Mouse (Mus musculus) gastrocnemius, adult 18-20 months (tissue): ENCODE results near the gene Bad. TPM values are rescaled to one million over a fixed set of nuclear protein-coding genes. Genes with fewer than 3 reads are reported as not detected.

Source experiments
- DNase-seq: peaks from one replicate; pipeline ENCODE4 v3.0.0; 2021; ENCODE audit warnings: low spot score
- total RNA-seq, 2 experiments: library from RNA; stranded (reverse); gene quantifications; 2 replicates each; pipeline ENCODE4 v1.2.3; 2021

Bad gene
- total RNA-seq, 2 experiments from 2014 or later: 9.7 to 12.2 TPM

- DNase-seq: no peak
Observed at GRCm38 (mm10) chr19:6955424-6955823, 13.8 kb downstream of the Bad start.

DNA sequence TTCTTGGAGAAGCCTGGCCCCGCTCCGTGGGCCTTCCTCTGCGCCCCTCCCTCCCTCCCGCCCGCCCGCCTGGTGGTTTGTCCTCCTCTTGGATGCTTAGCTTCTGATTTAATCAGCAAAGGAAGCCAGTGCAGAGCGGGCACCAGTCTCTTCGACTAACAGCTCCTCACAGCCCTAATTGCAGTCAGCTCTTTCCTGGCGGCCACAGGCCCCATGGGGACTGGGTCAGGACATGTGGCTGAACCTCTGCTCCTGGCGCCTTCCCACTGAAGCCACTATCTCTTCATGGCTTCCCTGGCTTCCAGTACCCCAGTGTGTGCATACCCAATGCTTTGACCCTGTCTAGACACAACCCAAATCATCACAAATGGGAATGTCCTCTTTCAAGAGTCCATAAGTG, 14.8 kb downstream of the Bad start:
- no peak for DNase-seq

- no peak for DNase-seq
Observed at GRCm38 (mm10) chr19:6968491-6969271, 27.0 kb downstream of the Bad start.

DNA sequence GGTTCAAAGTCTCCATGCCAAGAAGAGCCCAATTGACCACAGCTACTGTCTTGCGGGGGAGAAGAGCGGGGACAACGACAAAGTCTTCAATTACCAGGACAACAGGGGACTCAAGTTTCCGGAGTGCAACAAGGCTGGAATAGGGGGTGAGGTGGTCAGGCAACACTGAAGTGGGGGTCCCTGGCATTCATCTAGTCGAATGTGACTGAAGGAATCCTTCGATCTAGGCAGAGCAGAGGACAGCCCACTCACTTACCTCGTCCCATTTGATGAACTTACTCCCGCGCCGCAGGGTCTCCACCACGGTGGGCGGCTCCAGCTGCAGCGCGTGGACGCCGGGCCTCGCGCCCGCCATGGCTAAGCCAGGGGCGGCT, 27.6 kb downstream of the Bad start:
- DNase-seq: no peak

DNA sequence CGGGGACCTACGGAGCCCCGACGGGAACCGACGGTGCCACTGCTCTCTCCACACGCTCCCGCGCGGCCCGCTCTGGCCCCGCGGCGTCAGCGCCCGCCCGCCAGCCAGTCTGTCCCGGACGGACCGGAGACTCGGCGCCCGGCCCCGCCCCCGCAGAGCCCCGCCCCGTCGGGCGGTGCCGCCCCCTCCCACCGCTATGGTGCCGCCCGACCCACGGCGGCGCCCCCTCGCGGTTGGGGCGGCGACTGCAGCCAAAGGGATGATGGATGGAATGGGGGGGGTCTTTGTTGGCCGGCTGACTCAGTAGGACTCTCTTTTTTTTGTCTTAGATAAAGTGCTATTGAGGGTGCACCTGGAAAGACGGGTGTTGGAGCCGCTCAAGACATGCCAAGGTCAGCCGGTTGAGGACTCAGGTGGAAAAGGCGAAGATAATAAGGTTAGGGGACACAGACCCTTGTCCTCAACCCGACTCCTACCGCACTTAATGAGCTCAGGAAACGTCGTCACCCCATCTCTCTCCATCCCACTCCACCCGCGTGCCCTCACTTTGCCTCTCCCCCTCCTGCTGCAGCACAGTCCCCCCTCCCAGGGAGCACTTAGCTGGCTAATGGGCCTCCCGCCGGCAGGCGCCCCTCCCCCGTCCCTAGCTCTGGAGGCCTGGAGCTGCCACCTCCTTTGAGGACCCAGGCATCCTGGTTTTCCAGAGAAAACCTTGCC, 28.2 kb downstream of the Bad start:
- peak; percentile 75 for DNase-seq

- DNase-seq: no peak
Observed at GRCm38 (mm10) chr19:6970460-6971085, 28.9 kb downstream of the Bad start.

- no peak for DNase-seq
Observed at GRCm38 (mm10) chr19:6971644-6972043, 30.0 kb downstream of the Bad start.

GRCm38 (mm10) chr19:6972247-6972917, 30.7 kb downstream of the Bad start:
- DNase-seq: no peak

DNA sequence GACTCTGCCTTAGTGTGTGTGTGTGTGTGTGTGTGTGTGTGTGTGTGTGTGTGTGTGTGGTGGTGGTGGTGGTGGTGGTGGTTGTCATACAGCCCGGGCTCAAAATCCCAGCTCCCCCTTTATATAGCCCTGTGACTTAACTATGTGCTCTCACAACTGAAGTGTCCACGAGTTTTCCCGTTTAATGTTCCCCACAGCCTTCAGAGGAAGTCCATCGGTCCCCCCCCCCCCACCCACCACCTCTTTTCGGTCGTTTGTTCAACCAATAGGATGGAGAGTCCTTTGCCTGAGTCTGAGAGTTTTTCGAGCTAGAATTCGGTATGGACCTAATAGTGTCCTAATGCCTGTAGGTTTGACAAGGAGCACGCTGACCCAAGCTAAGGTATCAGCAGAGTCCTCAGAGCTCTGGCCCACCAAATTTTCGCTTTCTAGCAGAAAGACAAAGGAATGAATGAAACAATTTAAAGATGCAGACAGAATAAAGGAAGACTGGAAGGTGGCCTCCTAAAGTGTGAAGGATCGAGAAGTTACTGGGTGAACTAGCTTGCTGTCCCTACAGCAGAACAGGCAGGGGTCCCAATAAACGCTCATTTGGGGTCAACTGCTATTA, 32.0 kb downstream of the Bad start:
- no peak for DNase-seq

GRCm38 (mm10) chr19:6974211-6975205, 32.8 kb downstream of the Bad start, which contains the start of gene Ppp1r14b:
TSS of gene Ppp1r14b (plus strand) at chr19:6974968.
- DNase-seq: peak; percentile 80

- peak; percentile 89 for DNase-seq
Observed at GRCm38 (mm10) chr19:6975537-6976521, 34.2 kb downstream of the Bad start, which contains the start of gene Plcb3. TSS of gene Plcb3 (minus strand) at chr19:6976470.

DNA sequence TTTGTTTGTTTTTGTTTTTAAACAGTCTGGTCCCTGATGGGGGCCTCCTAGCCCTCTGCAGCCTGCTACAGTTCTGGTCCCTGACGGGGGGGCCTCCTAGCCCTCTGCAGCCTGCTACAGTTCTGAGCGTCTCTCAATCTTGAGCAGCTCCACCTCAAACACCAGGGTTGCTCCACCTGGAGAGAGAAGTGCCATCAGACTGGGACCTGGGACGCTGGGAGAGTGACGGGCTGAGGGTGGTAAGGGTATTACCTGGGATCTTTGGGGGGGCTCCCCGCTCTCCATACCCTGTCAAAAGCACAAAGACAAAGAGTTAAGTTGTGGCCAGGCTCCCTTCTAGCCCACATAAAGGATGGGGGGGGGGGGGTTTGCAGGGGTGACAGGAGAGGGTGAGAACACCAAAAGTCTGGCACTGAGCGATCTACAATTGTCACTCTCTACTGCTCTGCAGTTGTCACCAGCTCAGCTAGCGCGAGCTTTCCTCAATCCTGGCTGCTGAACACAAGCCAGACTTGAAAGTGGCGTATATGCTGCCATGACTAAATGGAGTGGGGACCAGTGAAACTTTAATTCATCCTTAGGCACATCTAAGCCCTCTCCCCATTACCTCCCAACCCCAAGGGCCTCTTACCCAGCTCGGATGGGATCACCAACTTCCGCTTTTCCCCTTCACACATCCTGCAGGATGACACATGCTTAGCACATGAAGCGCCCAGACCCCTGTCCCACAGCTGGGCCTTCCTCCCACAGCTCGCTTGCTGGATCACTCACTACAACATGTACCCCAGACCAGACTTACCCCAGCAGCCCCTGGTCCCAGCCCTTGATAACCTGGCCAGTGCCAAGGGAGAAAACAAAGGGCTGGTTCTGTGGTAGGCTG, 36.3 kb downstream of the Bad start:
- no peak for DNase-seq

DNA sequence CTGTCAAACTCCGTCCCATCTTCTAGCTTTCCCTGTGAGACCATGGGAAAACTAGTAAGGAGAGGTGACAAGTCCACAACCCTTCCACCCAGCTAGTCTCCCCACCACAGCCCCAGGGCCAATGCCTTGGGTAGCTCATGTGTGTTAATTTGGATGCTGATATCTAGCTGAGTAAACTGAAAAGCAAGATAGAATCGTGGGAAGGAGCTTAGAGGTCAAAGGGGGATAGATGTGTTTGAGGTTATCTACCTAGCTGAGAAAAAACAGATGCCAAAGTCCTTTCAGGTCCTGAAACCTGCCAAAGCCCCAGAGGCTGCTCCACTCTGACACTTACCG, 36.9 kb downstream of the Bad start:
- no peak for DNase-seq

DNA sequence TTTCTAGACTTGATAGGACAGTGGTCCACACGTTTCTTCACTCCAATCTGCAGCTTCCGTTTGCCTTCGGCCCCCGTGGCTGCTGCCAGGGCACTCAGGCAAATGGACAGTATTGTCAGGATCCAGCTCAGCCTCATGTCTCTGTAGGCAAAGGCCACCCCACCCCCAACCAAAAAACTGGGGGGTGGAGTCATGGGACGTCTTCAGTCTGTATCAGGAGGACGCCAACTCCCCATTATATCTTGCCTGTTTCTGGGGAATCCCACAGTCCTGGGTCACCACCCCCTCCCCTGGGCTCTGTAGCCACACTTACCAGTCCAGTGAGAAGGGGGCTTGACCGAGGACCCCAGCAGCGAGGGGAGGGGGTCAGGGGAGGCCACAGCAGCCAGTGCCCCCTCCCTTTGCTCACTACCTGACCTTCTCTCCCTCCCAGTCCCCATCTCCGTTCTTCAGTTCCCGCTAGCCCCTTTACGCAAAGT, 37.4 kb downstream of the Bad start:
- no peak for DNase-seq

- peak; percentile 100 for DNase-seq
Observed at GRCm38 (mm10) chr19:6979486-6980380, 38.1 kb downstream of the Bad start.

DNA sequence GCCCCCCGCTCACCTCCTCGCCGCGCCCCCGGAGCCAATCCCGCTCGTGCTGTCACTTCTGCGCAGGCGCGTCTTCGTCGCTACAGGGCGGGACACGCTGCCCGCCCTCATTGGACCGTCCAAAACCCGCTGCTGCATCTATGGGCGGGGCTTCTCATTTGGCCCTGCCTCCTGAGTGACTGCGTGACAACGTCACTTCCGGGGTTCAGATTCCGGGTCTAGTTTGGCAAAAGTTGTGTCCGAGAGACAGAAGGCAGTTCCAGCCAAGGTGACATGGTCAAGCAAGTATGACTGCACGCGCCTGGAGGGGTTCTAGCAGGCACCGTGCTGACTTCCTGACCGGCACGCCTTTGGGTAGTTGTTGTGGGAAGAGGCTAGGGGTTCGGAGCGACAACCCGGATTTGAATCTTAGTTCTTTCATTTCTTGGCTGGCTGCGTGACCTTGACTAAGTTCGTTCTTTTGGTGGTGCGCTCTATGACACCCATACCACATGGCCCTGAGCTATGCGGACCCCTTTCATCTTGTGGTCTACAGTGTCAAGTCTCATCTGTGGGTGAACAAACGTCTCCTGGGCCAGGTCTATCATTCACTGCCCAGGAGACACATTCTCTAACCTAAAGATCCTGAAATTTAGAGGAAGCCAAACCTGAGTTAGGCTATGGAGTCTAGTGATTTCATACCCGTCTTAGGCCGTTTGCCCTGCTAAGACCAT, 38.9 kb downstream of the Bad start, which contains the start of gene Fkbp2:
Gene Fkbp2 (minus strand): TSS at position 121 of the 713 bp plus-strand sequence.
- DNase-seq: peak; percentile 99
